Mouse (Mus musculus) C2C12 (cell line): ENCODE measurements at regions not wholly inside any gene's neighbourhood (a gene's known extent, or its start where the extent isn't known, plus 50 kb on each side); places are given as distances from the start of the nearest gene placed in this dataset.

Experiments used
- H3K27me3 ChIP-seq: one replicate; pipeline ENCODE4 v1.6.1; 2011; ENCODE audit not compliant: control insufficient read depth, insufficient read depth, insufficient read length
- H3K36me3 ChIP-seq: one replicate; pipeline ENCODE4 v1.6.1; 2011; ENCODE audit not compliant: control insufficient read depth, insufficient read depth
- H3K4me3 ChIP-seq: one replicate; pipeline ENCODE4 v1.5.1; 2011; ENCODE audit warnings: mild to moderate bottlenecking, control low read depth; ENCODE audit not compliant: poor library complexity, insufficient read depth, severe bottlenecking
- H3K79me2 ChIP-seq: one replicate; pipeline ENCODE4 v1.6.1; 2011; ENCODE audit not compliant: control insufficient read depth, insufficient read depth
- H3K79me3 ChIP-seq: one replicate; pipeline ENCODE4 v1.6.1; 2011; ENCODE audit warnings: low read depth, control low read depth
- H3ac ChIP-seq: one replicate; pipeline ENCODE3; 2011; ENCODE audit warnings: low read depth; ENCODE audit not compliant: control insufficient read depth, insufficient read length
- CEBPB ChIP-seq: IDR thresholded peaks from one replicate; pipeline ENCODE4 v1.6.1; 2011; ENCODE audit warnings: low read depth, mild to moderate bottlenecking, control low read depth, moderate library complexity
- CTCF ChIP-seq: IDR thresholded peaks from one replicate; pipeline ENCODE4 v1.5.1; 2011; ENCODE audit not compliant: control insufficient read depth, insufficient read depth, insufficient read length
- FOSL1 ChIP-seq: IDR thresholded peaks from one replicate; pipeline ENCODE4 v1.8.0; 2011; ENCODE audit warnings: mild to moderate bottlenecking, low read length; ENCODE audit not compliant: poor library complexity, insufficient read depth, severe bottlenecking
- MAX ChIP-seq: IDR thresholded peaks from one replicate; pipeline ENCODE4 v1.6.1; 2011; ENCODE audit warnings: mild to moderate bottlenecking, control low read depth
- MYOD1 ChIP-seq: IDR thresholded peaks from one replicate; pipeline ENCODE4 v1.6.1; 2011; ENCODE audit warnings: low read depth; ENCODE audit not compliant: control insufficient read depth, insufficient read length
- MYOG ChIP-seq: IDR thresholded peaks from one replicate; pipeline ENCODE4 v1.6.1; 2011; ENCODE audit not compliant: control insufficient read depth, insufficient read length; ENCODE audit errors: extremely low read depth
- USF1 ChIP-seq: IDR thresholded peaks from one replicate; pipeline ENCODE4 v1.6.1; 2011; ENCODE audit warnings: low read depth, mild to moderate bottlenecking, control low read depth, moderate library complexity

- Histone ChIP-seq H3ac (no peak overlapping the region), H3K79me2 (no peaks in the 10 kb centered on the region), H3K4me3 (no peak overlapping the region), H3K36me3 (no peaks in the 10 kb centered on the region), H3K27me3 (peaks cover 3% of the 10 kb centered on the region), H3K79me3 (no peaks in the 10 kb centered on the region)
- TF ChIP-seq FOSL1 (no peak), CEBPB (no peak), MYOG (no peak), CTCF (no peak), USF1 (no peak), MAX (no peak), MYOD1 (no peak)
Measured at GRCm38 (mm10) chr1:34642304-34642893, 62.9 kb downstream of the Amer3 start.

GRCm38 (mm10) chr1:34653963-34654644, 74.6 kb downstream of the Amer3 start:
- Histone ChIP-seq H3K79me3 (no peaks in the 10 kb centered on the region), H3K79me2 (no peaks in the 10 kb centered on the region), H3K4me3 (no peak overlapping the region), H3K36me3 (no peaks in the 10 kb centered on the region), H3K27me3 (no peaks in the 10 kb centered on the region), H3ac (no peak overlapping the region)
- no peak for TF ChIP-seq USF1
- TF ChIP-seq CEBPB, result no peak
- TF ChIP-seq MYOD1, result no peak
- TF ChIP-seq MYOG, result no peak
- no peak for TF ChIP-seq FOSL1

DNA sequence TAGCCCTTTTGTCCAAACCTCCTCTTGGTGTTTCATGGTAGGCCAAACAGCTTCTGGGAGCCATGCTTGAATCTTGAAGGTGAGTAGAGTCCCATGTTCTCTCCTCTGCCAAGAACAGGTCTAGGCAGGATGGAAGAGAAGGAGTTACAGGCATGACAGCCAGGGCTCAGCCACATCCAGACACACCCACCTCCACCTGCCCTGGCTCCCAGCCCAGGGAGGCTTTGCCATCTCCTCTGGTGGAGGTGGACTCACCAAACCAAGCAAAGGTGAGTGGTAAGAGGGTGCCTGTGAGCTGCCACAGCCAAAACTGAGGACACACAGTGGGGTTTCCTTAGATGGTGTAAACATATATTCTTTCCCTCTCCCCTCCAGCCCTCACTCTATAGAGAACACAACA, 78.0 kb downstream of the Amer3 start:
- Histone ChIP-seq H3K27me3 (no peaks in the 10 kb centered on the region), H3K79me3 (no peaks in the 10 kb centered on the region), H3K36me3 (no peaks in the 10 kb centered on the region), H3K79me2 (no peaks in the 10 kb centered on the region), H3K4me3 (no peak overlapping the region), H3ac (no peak overlapping the region)
- TF ChIP-seq CTCF, result no peak
- TF ChIP-seq MAX, result no peak
- TF ChIP-seq FOSL1, result no peak
- TF ChIP-seq MYOG, result no peak

GRCm38 (mm10) chr1:34663875-34664547, 84.6 kb downstream of the Amer3 start:
- Histone ChIP-seq H3K4me3 (no peak overlapping the region), H3K79me2 (no peaks in the 10 kb centered on the region), H3ac (no peak overlapping the region), H3K36me3 (no peaks in the 10 kb centered on the region), H3K79me3 (no peaks in the 10 kb centered on the region), H3K27me3 (no peaks in the 10 kb centered on the region)
- TF ChIP-seq CTCF (no peak), CEBPB (no peak), MYOG (no peak), MAX (no peak), USF1 (no peak), MYOD1 (no peak), FOSL1 (no peak)

GRCm38 (mm10) chr1:34664816-34665511, 85.5 kb downstream of the Amer3 start:
- Histone ChIP-seq H3K4me3 (no peak overlapping the region), H3K27me3 (no peaks in the 10 kb centered on the region), H3K79me2 (no peaks in the 10 kb centered on the region), H3K36me3 (no peaks in the 10 kb centered on the region), H3ac (no peak overlapping the region), H3K79me3 (no peaks in the 10 kb centered on the region)
- TF ChIP-seq CTCF (no peak), FOSL1 (no peak), USF1 (no peak), MYOD1 (no peak), CEBPB (no peak), MYOG (no peak), MAX (no peak)
